Comparison of ENCODE assay signal across 26 mouse cellular contexts in the genomic region with DNA sequence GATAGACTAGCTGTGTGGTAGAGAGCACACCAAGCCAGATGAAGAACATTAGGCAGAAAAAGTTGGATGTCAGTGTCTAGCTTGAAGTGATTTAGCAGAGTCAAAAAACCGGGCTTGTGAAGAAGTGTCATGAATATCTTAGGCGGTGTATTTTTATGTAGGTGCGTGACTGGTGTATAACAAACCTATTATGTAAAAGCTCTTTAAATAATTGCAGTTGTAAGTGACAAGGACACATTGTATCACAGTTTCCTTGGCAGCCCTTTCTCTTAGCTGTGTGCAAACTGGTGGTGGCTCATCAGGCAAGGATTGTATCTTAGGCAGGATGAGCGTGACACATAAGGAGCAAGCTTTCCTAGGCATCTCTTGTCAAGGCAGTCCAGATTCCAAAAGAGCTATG. TPM values are rescaled to one million over a fixed set of nuclear protein-coding genes. Genes with fewer than 3 reads are reported as not detected.
DNase-seq lines count a peak whose midpoint lies in the region; TF ChIP-seq lines count a peak whose summit lies in the region.
"Had no signal": no experiment of that assay in that cellular context is flagged by ENCODE, and none has a peak within 500 bp of the region (broad histone marks: within the 10 kb centered on the region; RNA-seq: fewer than 3 reads in every experiment).

No protein-coding gene starts in this region.

- intact Hi-C loops in left cerebral cortex, postnatal 4 days (cut with DNase I), result no loop called here
- intact Hi-C loops in left cerebral cortex, adult 2 months (cut with DNase I), result loop anchor here (2.0 to 5.0 kb wide), 2 partner anchors 46 to 63 kb away; partner anchors contain the start of gene Ppm1h

- H3K4me3 ChIP-seq in left cerebral cortex, adult 2 months, result no peak overlapping the region
- H3K4me3 ChIP-seq: embryonic facial prominence, embryonic 13.5 days; erythroblast, embryonic 14.5 days; forebrain, embryonic 12.5 days; gastrocnemius, adult 2 months; heart, embryonic 10.5 days; limb, embryonic 10.5 days; midbrain, embryonic 15.5 days; neural tube, embryonic 12.5 days had no signal

- TF ChIP-seq CTCF in left cerebral cortex, adult 2 months (IDR thresholded peaks at IDR 0.05), result no peak

- peak overlapping the region; percentile 82 for H3K27ac ChIP-seq in left cerebral cortex, adult 2 months
- H3K27ac ChIP-seq: embryonic facial prominence, embryonic 13.5 days; forebrain, embryonic 12.5 days; gastrocnemius, adult 2 months; heart, embryonic 10.5 days; hindbrain, embryonic 14.5 days; kidney, postnatal 0 days; limb, embryonic 10.5 days; macrophage; midbrain, embryonic 15.5 days; neural tube, embryonic 12.5 days had no signal

- DNase-seq in frontal cortex, adult 2 months (ENCODE audit: extremely low spot score in 1 of 2, low spot score in 1 of 2), result peak; percentile 82
- no peak for DNase-seq in frontal cortex, postnatal 25 days (ENCODE audit: low spot score in 2 of 2)
- DNase-seq in left cerebral cortex, adult 18-20 months (ENCODE audit: low spot score in 2 of 2), result peak; percentile 46 to 56
- no peak for DNase-seq in left cerebral cortex, postnatal 4 days
- DNase-seq in left cerebral cortex, adult 2 months (ENCODE audit: extremely low spot score in 1 of 2, low spot score in 2 of 2), result peak in 1 of 2 experiments; percentile 37
- no peak for DNase-seq in urinary bladder, postnatal 4 days (ENCODE audit: low spot score in 2 of 2)
- DNase-seq in cerebellum, adult 18-20 months, result no peak
- DNase-seq: adrenal gland, postnatal 36 days; cerebellum, adult 11-12 months; cerebellum, postnatal 14 days; gastrocnemius, adult 2 months; heart, postnatal 4 days; kidney, adult 2 months; liver; retina, postnatal 1 day; thymus, adult 2 months had no signal

RNA-seq across cellular contexts. Expression of gene Ppm1h, which starts 46.1 kb away (rescaled TPM):
- 29.9 and 31.0 TPM in 2 replicates for polyA plus RNA-seq in frontal cortex, adult 2 months (2012; rRNA removed)
- 10 to 100 TPM; 87.4 to 88.5 TPM for total RNA-seq in left cerebral cortex, adult 18-20 months (2021)
- 10 to 100 TPM; 63.3 to 68.3 TPM for total RNA-seq in left cerebral cortex, postnatal 4 days (2021)
- 100 to 1,000 TPM in 1 of 2 experiments, 10 to 100 TPM in 1; 97.9 to 105 TPM for total RNA-seq in left cerebral cortex, adult 2 months (2021)
- polyA plus RNA-seq: erythroblast, embryonic 14.5 days had no signal

Comparison
In these comparisons a context has a peak if more than half of its experiments do, and no peak if none do; other contexts are left out.
1. DNase-seq: peak in frontal cortex, adult 2 months (2 of 2) and left cerebral cortex, adult 18-20 months (2 of 2); none in frontal cortex, postnatal 25 days (0 of 2), left cerebral cortex, postnatal 4 days (single experiment), urinary bladder, postnatal 4 days (0 of 2) and cerebellum, adult 18-20 months (0 of 2).